Mouse (Mus musculus) hindbrain, embryonic 16.5 days (tissue): ENCODE measurements around the gene Mcm9. TPM values are rescaled to one million over a fixed set of nuclear protein-coding genes. Genes with fewer than 3 reads are reported as not detected.

Source experiments
- ATAC-seq: fragments of 200-750 bp; cut with Nextera tagmentation; 2 replicates; pipeline ENCODE4 v1.8.0; 2017; ENCODE audit warnings: moderate TSS enrichment, moderate library complexity
- H3K27ac ChIP-seq: fragments of 300-500 bp; sonication (generic); 2 replicates; pipeline ENCODE4 v1.5.1; 2014; ENCODE audit warnings: low read depth, mild to moderate bottlenecking, control low read depth, low read length, moderate library complexity
- H3K27me3 ChIP-seq: fragments of 300-500 bp; sonication (generic); replicated peaks from 2 replicates; pipeline ENCODE4 v1.6.1; 2014; ENCODE audit warnings: low read length; ENCODE audit not compliant: control insufficient read depth, insufficient read depth
- H3K36me3 ChIP-seq: fragments of 300-500 bp; sonication (generic); 2 replicates; pipeline ENCODE4 v1.6.1; 2014; ENCODE audit warnings: mild to moderate bottlenecking, low read length, moderate library complexity, mixed read lengths; ENCODE audit not compliant: control insufficient read depth, insufficient read depth
- H3K4me1 ChIP-seq: fragments of 300-500 bp; sonication (generic); 2 replicates; pipeline ENCODE4 v1.6.1; 2014; ENCODE audit warnings: low read depth, low read length; ENCODE audit not compliant: control insufficient read depth, insufficient read depth
- H3K4me2 ChIP-seq: fragments of 300-500 bp; sonication (generic); 2 replicates; pipeline ENCODE4 v1.6.1; 2014; ENCODE audit warnings: mild to moderate bottlenecking, low read length, control low read depth, moderate library complexity
- H3K4me3 ChIP-seq: fragments of 300-500 bp; sonication (generic); 2 replicates; pipeline ENCODE4 v1.5.1; 2014; ENCODE audit warnings: mild to moderate bottlenecking, low read length, control low read depth, moderate library complexity
- H3K9ac ChIP-seq: fragments of 300-500 bp; sonication (generic); 2 replicates; pipeline ENCODE4 v1.6.1; 2014; ENCODE audit warnings: low read depth, mild to moderate bottlenecking, control low read depth, low read length, moderate library complexity
- H3K9me3 ChIP-seq: fragments of 300-500 bp; sonication (generic); 2 replicates; pipeline ENCODE4 v1.6.1; 2014; ENCODE audit warnings: mild to moderate bottlenecking, low read length, moderate library complexity; ENCODE audit not compliant: control insufficient read depth
- WGBS: fragments of 180-500 bp; shearing (Covaris S2); extraction: QIAGEN DNeasy Blood & Tissue Kit; methylation state at CpG from one replicate; pipeline ENCODE4 v1.1.7; 2014; 5-methylcytosine and 5-hydroxymethylcytosine counted together
- polyA plus RNA-seq: library from polyadenylated mRNA; unstranded; fragments of >200 nt; fragmentation: Nextera tagmentation; extraction: Ambion mirVana; gene quantifications from 2 replicates; pipeline ENCODE4 v1.2.1, GENCODE M21; 2015

Gene Mcm9
- polyA plus RNA-seq, 1 experiment from 2014 or later, result 6.0 TPM

DNA sequence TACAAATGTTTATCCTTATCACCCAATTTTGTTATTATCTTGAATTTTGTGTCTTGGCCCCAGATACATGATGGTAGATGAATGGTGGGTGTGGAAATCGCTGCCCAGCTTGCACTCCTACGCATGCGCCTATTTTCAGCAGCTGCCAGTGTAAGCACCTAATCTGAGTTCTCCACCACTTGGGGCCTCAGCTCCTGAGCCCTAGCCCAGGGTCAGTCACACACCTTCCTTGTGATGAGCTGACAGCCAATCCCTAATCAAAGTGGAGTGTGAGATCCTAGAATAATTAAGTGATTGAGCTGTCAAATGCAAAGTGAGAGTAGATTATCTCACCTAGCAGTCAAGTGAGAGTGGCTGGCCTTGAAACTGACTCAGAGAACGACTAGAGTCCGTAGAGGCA, 97.9 kb downstream of the Mcm9 start:
- no peak for ATAC-seq
- H3K9ac ChIP-seq, result no peak overlapping the region
- H3K4me1 ChIP-seq, result no peaks in the 10 kb centered on the region
- H3K27ac ChIP-seq, result no peak overlapping the region
- H3K27me3 ChIP-seq, result no peaks in the 10 kb centered on the region
- H3K4me2 ChIP-seq, result no peak overlapping the region
- 90% methylated on average over 5 of the region's 5 CpGs for WGBS
- H3K4me3 ChIP-seq, result no peak overlapping the region
- no peaks in the 10 kb centered on the region for H3K36me3 ChIP-seq
- H3K9me3 ChIP-seq, result no peaks in the 10 kb centered on the region

DNA sequence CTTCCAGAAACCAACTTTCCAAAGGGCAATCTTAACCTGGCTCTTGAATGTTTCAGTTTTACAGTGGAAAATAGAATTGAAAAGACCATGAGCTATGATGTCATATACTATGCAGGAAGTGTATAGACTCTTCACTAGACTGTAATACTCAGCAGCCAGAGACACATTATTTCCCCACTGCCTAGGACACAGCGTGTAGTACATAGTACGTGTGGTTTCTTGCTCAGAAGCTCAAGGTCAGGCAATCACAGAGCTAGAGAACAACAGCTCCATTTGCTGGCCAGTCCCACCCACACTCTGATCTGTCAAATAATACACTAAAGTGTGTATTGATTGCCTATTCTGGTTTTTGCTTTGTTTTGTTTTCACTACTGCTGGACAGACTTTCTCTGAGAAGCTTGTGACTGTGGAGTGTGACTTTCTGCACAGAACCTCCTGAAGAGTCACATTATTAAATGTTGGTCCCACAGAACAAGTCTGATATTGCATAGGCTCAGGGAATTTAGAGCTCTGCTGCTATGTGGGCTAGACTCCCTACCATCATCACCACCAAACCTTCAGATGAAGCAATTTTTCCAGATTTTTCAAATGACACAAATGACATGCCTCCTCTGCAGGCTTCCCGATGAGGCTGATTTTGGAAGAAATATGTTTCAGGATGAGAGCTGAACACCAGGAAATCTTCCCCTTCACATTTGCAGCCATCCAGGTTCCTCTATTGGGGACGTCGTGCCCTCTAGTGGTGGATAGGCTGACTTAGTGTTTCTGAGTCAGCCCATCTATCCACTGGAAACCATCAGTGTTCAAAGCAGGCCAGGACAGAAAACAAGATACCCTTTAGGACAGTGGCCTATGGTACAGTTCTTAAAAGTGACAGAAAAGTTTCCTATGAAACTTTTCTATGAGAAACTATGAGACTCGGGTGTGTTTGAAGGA, 102.1 kb downstream of the Mcm9 start:
- 33% methylated on average over 6 of the region's 6 CpGs for WGBS
- Histone ChIP-seq H3K9me3 (no peaks in the 10 kb centered on the region), H3K4me3 (no peak overlapping the region), H3K27ac (no peak overlapping the region), H3K4me1 (no peaks in the 10 kb centered on the region), H3K4me2 (no peak overlapping the region), H3K27me3 (no peaks in the 10 kb centered on the region), H3K36me3 (no peaks in the 10 kb centered on the region), H3K9ac (no peak overlapping the region)
- peak; percentile 92 for ATAC-seq

DNA sequence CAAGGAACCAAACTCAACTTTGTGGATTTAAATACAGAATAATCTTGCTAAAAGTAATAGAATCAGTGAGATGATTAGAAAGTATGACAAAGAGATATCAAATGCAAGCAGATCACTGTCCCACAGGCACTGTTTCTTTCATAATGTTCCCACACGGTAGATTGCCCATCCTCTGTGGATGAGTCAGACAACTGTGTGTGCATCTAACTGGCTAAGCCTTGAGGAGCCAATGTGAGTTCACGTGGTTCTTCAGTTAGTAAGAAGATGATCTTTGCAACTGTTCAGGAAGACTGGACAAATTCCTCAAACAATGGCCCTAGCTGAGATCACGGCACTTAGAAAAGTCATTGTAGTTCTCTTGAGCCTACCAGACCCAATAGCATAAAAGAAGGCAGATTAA, 102.9 kb downstream of the Mcm9 start:
- 92% methylated on average over 3 of the region's 3 CpGs for WGBS
- Histone ChIP-seq H3K4me1 (no peaks in the 10 kb centered on the region), H3K4me2 (no peak overlapping the region), H3K9ac (no peak overlapping the region), H3K4me3 (no peak overlapping the region), H3K36me3 (no peaks in the 10 kb centered on the region), H3K27me3 (no peaks in the 10 kb centered on the region), H3K27ac (no peak overlapping the region), H3K9me3 (no peaks in the 10 kb centered on the region)
- ATAC-seq, result no peak

- no peak overlapping the region for H3K4me2 ChIP-seq
- H3K9ac ChIP-seq, result no peak overlapping the region
- H3K4me1 ChIP-seq, result no peaks in the 10 kb centered on the region
- no peak overlapping the region for H3K4me3 ChIP-seq
- WGBS, result 95% methylated on average over 2 of the region's 2 CpGs
- no peaks in the 10 kb centered on the region for H3K36me3 ChIP-seq
- no peaks in the 10 kb centered on the region for H3K27me3 ChIP-seq
- ATAC-seq, result no peak
- no peaks in the 10 kb centered on the region for H3K9me3 ChIP-seq
- H3K27ac ChIP-seq, result no peak overlapping the region
Measured at GRCm38 (mm10) chr10:53526350-53526749, 103.9 kb downstream of the Mcm9 start.

GRCm38 (mm10) chr10:53525265-53525976, 104.8 kb downstream of the Mcm9 start:
- Histone ChIP-seq H3K9me3 (no peaks in the 10 kb centered on the region), H3K4me2 (no peak overlapping the region), H3K27me3 (no peaks in the 10 kb centered on the region), H3K4me1 (no peaks in the 10 kb centered on the region), H3K36me3 (no peaks in the 10 kb centered on the region), H3K27ac (no peak overlapping the region), H3K4me3 (no peak overlapping the region), H3K9ac (no peak overlapping the region)
- ATAC-seq, result no peak
- WGBS, result 84% methylated on average over 3 of the region's 3 CpGs

DNA sequence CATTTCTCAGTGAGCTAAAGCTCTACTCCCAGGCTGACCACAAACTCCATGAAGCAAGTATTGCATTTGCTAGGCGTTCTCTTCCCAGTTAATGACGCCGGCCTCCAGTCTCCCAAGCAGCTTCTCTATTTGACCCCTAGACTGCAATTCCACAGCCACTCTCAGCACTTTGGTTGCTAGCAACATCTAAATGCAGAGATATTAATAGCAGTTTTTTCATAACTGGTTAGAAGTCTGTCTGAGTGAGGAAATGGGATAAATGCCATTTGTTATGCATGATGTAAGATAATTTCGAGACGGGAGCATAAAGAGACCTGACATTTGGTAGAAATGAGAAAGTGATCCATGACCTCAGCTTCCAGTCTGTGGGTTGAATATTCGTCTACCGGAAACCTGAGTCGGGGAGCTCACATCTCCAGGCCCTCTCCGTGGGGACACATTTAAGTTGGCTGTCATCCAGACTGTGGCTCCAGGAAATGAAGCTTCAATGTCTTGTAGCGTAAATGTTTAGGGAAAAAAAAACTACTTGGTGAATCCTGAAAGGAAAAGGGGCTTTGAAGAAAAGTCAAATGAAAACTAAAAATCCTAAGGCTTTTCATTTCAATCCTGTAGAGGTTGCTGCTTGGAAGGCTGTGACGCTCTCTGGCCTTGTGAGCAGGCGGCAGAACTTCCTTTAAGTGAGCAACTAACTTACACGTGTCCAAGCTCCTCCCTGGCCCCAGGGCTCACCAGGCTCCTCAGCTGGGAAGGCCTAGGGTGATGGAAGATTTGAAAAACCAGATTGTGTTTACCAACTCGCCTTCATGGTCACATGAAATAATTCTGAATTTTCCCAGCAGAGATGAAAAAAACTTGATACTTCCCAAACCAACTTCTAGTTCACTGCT, 110.9 kb downstream of the Mcm9 start:
- Histone ChIP-seq H3K4me3 (no peak overlapping the region), H3K27me3 (no peaks in the 10 kb centered on the region), H3K36me3 (no peaks in the 10 kb centered on the region), H3K4me1 (peaks cover 12% of the 10 kb centered on the region), H3K4me2 (no peak overlapping the region), H3K9ac (no peak overlapping the region), H3K27ac (peak overlapping the region; percentile 41; the same call in 1 of the 2 replicates), H3K9me3 (no peaks in the 10 kb centered on the region)
- 49% methylated on average over 14 of the region's 14 CpGs for WGBS
- no peak for ATAC-seq

DNA sequence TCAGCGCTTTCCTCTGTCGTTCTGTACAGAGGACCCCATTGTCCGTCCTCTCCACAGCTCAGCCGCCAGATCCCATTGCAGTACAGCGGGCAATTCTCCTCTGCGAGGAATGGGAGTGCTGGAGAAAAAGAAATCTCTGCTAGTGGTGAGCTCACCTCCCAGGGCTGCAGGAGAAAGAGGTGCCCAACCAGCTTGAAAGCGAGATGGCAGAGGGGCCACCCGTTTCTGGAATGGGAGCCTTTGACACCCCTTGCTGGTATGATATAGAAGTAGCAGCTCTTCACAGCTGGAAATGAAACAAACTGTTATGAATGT, 111.7 kb downstream of the Mcm9 start:
- WGBS, result 37% methylated on average over 8 of the region's 8 CpGs
- peak; percentile 64 for ATAC-seq
- Histone ChIP-seq H3K9ac (no peak overlapping the region), H3K9me3 (no peaks in the 10 kb centered on the region), H3K27ac (peak overlapping the region; percentile 41), H3K27me3 (no peaks in the 10 kb centered on the region), H3K4me2 (no peak overlapping the region), H3K4me3 (no peak overlapping the region), H3K36me3 (no peaks in the 10 kb centered on the region), H3K4me1 (peaks cover 12% of the 10 kb centered on the region)

GRCm38 (mm10) chr10:53517770-53518598, 112.3 kb downstream of the Mcm9 start:
- no peaks in the 10 kb centered on the region for H3K27me3 ChIP-seq
- WGBS, result 66% methylated on average over 14 of the region's 14 CpGs
- H3K9ac ChIP-seq, result no peak overlapping the region
- peaks cover 12% of the 10 kb centered on the region for H3K4me1 ChIP-seq
- H3K9me3 ChIP-seq, result no peaks in the 10 kb centered on the region
- no peak overlapping the region for H3K4me2 ChIP-seq
- peak overlapping the region; percentile 41 for H3K27ac ChIP-seq
- peak; percentile 35; the same call in 1 of the 2 replicates for ATAC-seq
- H3K36me3 ChIP-seq, result no peaks in the 10 kb centered on the region
- no peak overlapping the region for H3K4me3 ChIP-seq
